In genomic region chr16:36661330-36661729, GRCm38 (mm10) we compare ENCODE assay signal across 16 mouse cellular contexts. TPM values are rescaled to one million over a fixed set of nuclear protein-coding genes. Genes with fewer than 3 reads are reported as not detected.
"Had no signal": no experiment of that assay in that cellular context is flagged by ENCODE, and none has a peak within 500 bp of the region (broad histone marks: within the 10 kb centered on the region; RNA-seq: fewer than 3 reads in every experiment).

No protein-coding gene starts in this region.

- H3K4me1 ChIP-seq: neural tube, embryonic 13.5 days; neural tube, embryonic 15.5 days; stomach, embryonic 15.5 days had no signal

- H3K4me3 ChIP-seq: neural tube, embryonic 13.5 days; neural tube, embryonic 15.5 days; stomach, embryonic 15.5 days had no signal

- H3K9ac ChIP-seq: neural tube, embryonic 13.5 days; neural tube, embryonic 15.5 days; stomach, embryonic 15.5 days had no signal

- DNase-seq: retina, postnatal 1 day; right cerebral cortex, adult 18-20 months; right cerebral cortex, postnatal 14 days; right cerebral cortex, postnatal 25 days; right cerebral cortex, postnatal 4 days; spleen, adult 18-20 months; thymus, adult 18-20 months; thymus, adult 2 months; thymus, postnatal 14 days; thymus, postnatal 25 days; thymus, postnatal 36 days; thymus, postnatal 4 days had no signal

- H3K27ac ChIP-seq: neural tube, embryonic 13.5 days; neural tube, embryonic 15.5 days; stomach, embryonic 15.5 days; stomach, postnatal 0 days had no signal

- H3K4me2 ChIP-seq: neural tube, embryonic 13.5 days; neural tube, embryonic 15.5 days; stomach, embryonic 15.5 days had no signal

- H3K36me3 ChIP-seq: neural tube, embryonic 13.5 days; neural tube, embryonic 15.5 days; stomach, embryonic 15.5 days had no signal

- H3K9me3 ChIP-seq: stomach, embryonic 15.5 days had no signal

- H3K27me3 ChIP-seq: neural tube, embryonic 13.5 days; neural tube, embryonic 15.5 days; stomach, embryonic 15.5 days had no signal

RNA-seq across cellular contexts. Expression of gene Ildr1, which starts 32.4 kb away (rescaled TPM):
- polyA plus RNA-seq: neural tube, embryonic 13.5 days had no signal
